Mouse (Mus musculus) liver, embryonic 13.5 days (tissue): ENCODE measurements around the gene Loxl1. TPM values are rescaled to one million over a fixed set of nuclear protein-coding genes. Genes with fewer than 3 reads are reported as not detected.

ENCODE experiments used
- ATAC-seq: fragments of 200-750 bp; cut with Nextera tagmentation; 2 replicates; pipeline ENCODE4 v1.8.0; 2017; ENCODE audit warnings: low read depth, mild to moderate bottlenecking, moderate number of reproducible peaks, moderate library complexity
- DNase-seq: peaks from one replicate; pipeline ENCODE4 v3.0.0; 2022
- H3K27ac ChIP-seq: fragments of 300-500 bp; sonication (generic); 2 replicates; pipeline ENCODE4 v1.5.1; 2015; ENCODE audit warnings: moderate library complexity, mild to moderate bottlenecking, inconsistent platforms
- H3K27me3 ChIP-seq: fragments of 300-500 bp; sonication (generic); 2 replicates; pipeline ENCODE4 v1.6.1; 2015; ENCODE audit warnings: mild to moderate bottlenecking, inconsistent platforms
- H3K36me3 ChIP-seq: fragments of 300-500 bp; sonication (generic); 2 replicates; pipeline ENCODE4 v1.6.1; 2015; ENCODE audit warnings: mild to moderate bottlenecking, inconsistent platforms
- H3K4me1 ChIP-seq: fragments of 300-500 bp; sonication (generic); replicated peaks from 2 replicates; pipeline ENCODE4 v1.6.1; 2015; ENCODE audit warnings: inconsistent platforms
- H3K4me2 ChIP-seq: fragments of 300-500 bp; sonication (generic); 2 replicates; pipeline ENCODE4 v1.6.1; 2015; ENCODE audit warnings: inconsistent platforms, mild to moderate bottlenecking, moderate library complexity
- H3K4me3 ChIP-seq: fragments of 300-500 bp; sonication (generic); replicated peaks from 2 replicates; pipeline ENCODE4 v1.5.1; 2015; ENCODE audit warnings: mild to moderate bottlenecking, inconsistent platforms
- H3K9ac ChIP-seq: fragments of 300-500 bp; sonication (generic); 2 replicates; pipeline ENCODE4 v1.6.1; 2015; ENCODE audit warnings: mild to moderate bottlenecking, inconsistent platforms
- H3K9me3 ChIP-seq: fragments of 300-500 bp; sonication (generic); replicated peaks from 2 replicates; pipeline ENCODE4 v1.6.1; 2016; ENCODE audit warnings: inconsistent platforms
- WGBS: fragments of 180-500 bp; shearing (Covaris S2); methylation state at CpG from one replicate; pipeline ENCODE4 v1.1.7; 2015; ENCODE audit not compliant: insufficient replicate concordance; 5-methylcytosine and 5-hydroxymethylcytosine counted together
- polyA plus RNA-seq: library from polyadenylated mRNA; unstranded; fragments of >200 nt; fragmentation: Nextera tagmentation; extraction: Ambion mirVana; gene quantifications from 2 replicates; pipeline ENCODE4 v1.2.1, GENCODE M21; 2015

Gene Loxl1
- polyA plus RNA-seq, 1 experiment from 2014 or later = 2.5 TPM

DNA sequence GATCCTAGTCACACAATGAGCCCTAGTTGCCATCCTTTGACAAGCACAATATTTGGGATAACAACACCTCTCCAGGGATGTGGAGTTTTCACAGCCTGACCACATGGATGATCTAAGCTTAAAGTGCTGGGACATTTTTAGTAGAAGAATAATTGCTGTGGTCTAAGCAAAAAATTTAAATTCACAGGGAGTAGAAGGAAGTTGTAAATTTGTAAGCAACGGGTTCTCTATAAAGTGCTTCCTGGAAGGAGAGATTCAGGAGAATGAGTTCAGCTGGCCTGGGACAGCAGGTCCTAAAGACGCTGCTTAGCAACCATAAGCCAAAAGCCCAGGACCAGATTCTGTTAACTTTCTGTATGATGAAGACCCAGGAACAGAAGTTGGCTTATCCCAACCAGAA, 23.1 kb downstream of the Loxl1 start:
- no peak overlapping the region for H3K27ac ChIP-seq
- H3K4me1 ChIP-seq = no peaks in the 10 kb centered on the region
- H3K27me3 ChIP-seq = 0 out of 2 replicates have a peak, but pooled peaks cover 3% of the 10 kb centered on the region
- no peak overlapping the region for H3K4me2 ChIP-seq
- 44% methylated on average over 2 of the region's 2 CpGs for WGBS
- no peaks in the 10 kb centered on the region for H3K9me3 ChIP-seq
- ATAC-seq (no peak), DNase-seq (no peak)
- no peak overlapping the region for H3K4me3 ChIP-seq
- no peaks in the 10 kb centered on the region for H3K36me3 ChIP-seq
- no peak overlapping the region for H3K9ac ChIP-seq

DNA sequence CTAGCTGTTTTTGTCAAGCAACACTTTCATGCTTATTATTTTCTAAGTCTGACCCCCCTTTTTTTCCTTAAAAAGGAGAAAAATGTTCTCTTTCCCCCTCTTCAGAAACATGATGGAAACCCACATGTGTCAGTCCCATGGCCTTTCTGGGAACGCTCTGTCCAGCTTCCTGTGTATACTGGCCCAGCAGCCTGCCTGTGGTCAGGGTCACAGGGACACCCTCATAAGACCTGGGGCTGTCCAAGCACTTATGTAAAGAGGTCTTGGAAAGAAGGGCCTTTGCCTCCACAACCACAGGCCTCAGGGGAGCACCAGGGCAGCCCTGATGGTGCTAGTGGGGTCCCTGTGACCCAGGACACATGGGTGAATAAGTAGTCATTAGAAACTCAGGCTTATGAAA, 23.9 kb downstream of the Loxl1 start:
- no peaks in the 10 kb centered on the region for H3K4me1 ChIP-seq
- H3K36me3 ChIP-seq = no peaks in the 10 kb centered on the region
- no peak for DNase-seq
- 55% methylated on average over 1 of the region's 1 CpGs for WGBS
- ATAC-seq = no peak
- H3K9me3 ChIP-seq = no peaks in the 10 kb centered on the region
- H3K27ac ChIP-seq = no peak overlapping the region
- no peak overlapping the region for H3K4me2 ChIP-seq
- H3K9ac ChIP-seq = no peak overlapping the region
- no peak overlapping the region for H3K4me3 ChIP-seq
- H3K27me3 ChIP-seq = 0 out of 2 replicates have a peak, but pooled peaks cover 3% of the 10 kb centered on the region

GRCm38 (mm10) chr9:58283431-58283830, 29.6 kb downstream of the Loxl1 start:
- ATAC-seq (no peak), DNase-seq (no peak)
- Histone ChIP-seq H3K9ac (no peak overlapping the region), H3K4me3 (no peak overlapping the region), H3K27ac (no peak overlapping the region), H3K4me1 (peaks cover 23% of the 10 kb centered on the region), H3K36me3 (no peaks in the 10 kb centered on the region), H3K27me3 (0 out of 2 replicates have a peak, but pooled peaks cover 3% of the 10 kb centered on the region), H3K4me2 (no peak overlapping the region), H3K9me3 (no peaks in the 10 kb centered on the region)
- 69% methylated on average over 7 of the region's 7 CpGs for WGBS

- H3K27me3 ChIP-seq = 0 out of 2 replicates have a peak, but pooled peaks cover 2% of the 10 kb centered on the region
- DNase-seq (peak; percentile 35), ATAC-seq (no peak)
- 33% methylated on average over 3 of the region's 3 CpGs for WGBS
- H3K4me2 ChIP-seq = no peak overlapping the region
- H3K36me3 ChIP-seq = no peaks in the 10 kb centered on the region
- no peak overlapping the region for H3K27ac ChIP-seq
- H3K4me1 ChIP-seq = peaks cover 23% of the 10 kb centered on the region
- no peaks in the 10 kb centered on the region for H3K9me3 ChIP-seq
- no peak overlapping the region for H3K9ac ChIP-seq
- H3K4me3 ChIP-seq = no peak overlapping the region
Measured at GRCm38 (mm10) chr9:58281597-58281996, 31.4 kb downstream of the Loxl1 start.

DNA sequence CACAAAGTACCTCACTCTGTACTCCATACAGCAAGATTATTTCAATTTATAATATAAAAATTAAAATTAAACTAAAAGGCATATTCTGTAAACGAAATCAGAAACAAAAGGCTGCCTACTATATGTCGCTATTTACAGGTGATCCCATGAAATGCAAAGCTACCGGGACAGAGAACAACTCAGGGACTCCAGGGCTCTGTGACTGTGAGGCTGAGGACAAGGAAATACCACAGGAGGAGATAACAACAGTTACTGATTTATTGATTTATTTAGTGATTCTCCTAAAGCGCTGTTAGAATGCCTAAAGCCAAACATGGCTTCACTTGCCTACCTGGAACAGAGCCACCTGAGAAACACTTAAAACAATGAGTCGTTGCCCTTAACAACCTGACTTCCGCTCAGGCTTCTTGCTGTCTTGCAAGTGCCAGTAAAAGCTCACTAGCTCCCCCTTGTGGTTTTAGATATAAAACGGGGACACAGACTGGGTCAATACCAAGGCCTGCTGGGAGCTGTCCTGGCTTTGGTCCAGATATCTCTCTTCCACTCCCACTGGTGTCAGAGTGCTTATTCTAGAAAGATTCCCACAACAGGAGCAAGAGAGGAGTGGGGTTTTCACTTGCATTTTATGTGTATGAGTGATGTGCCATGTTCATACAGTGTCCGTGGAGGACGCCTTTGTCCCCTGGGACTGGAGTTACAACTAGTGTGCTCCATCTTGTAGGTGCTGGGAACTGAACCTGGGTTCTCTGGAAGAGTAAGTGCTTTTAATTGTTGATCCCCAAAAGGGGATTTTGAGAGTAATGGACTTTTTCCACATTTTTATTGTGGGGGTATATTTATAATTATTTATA, 32.5 kb downstream of the Loxl1 start:
- H3K4me3 ChIP-seq = no peak overlapping the region
- 31% methylated on average over 9 of the region's 9 CpGs for WGBS
- H3K9ac ChIP-seq = no peak overlapping the region
- H3K27ac ChIP-seq = no peak overlapping the region
- H3K9me3 ChIP-seq = no peaks in the 10 kb centered on the region
- peak; percentile 65 for DNase-seq
- H3K4me1 ChIP-seq = peaks cover 28% of the 10 kb centered on the region
- no peaks in the 10 kb centered on the region for H3K36me3 ChIP-seq
- H3K4me2 ChIP-seq = no peak overlapping the region
- ATAC-seq = 0 out of 2 replicates have a peak, but pooled peaks have one; percentile 51
- H3K27me3 ChIP-seq = no peaks in the 10 kb centered on the region

- no peak overlapping the region for H3K4me2 ChIP-seq
- H3K9ac ChIP-seq = no peak overlapping the region
- DNase-seq = no peak
- no peaks in the 10 kb centered on the region for H3K9me3 ChIP-seq
- no peak overlapping the region for H3K27ac ChIP-seq
- peak; percentile 55; the same call in 1 of the 2 replicates for ATAC-seq
- no peak overlapping the region for H3K4me3 ChIP-seq
- no peaks in the 10 kb centered on the region for H3K27me3 ChIP-seq
- H3K4me1 ChIP-seq = peaks cover 35% of the 10 kb centered on the region
- H3K36me3 ChIP-seq = no peaks in the 10 kb centered on the region
- 61% methylated on average over 5 of the region's 5 CpGs for WGBS
Measured at GRCm38 (mm10) chr9:58279780-58280179, 33.2 kb downstream of the Loxl1 start.

GRCm38 (mm10) chr9:58278821-58279723, 33.9 kb downstream of the Loxl1 start:
- no peak overlapping the region for H3K4me2 ChIP-seq
- 66% methylated on average over 4 of the region's 4 CpGs for WGBS
- H3K9ac ChIP-seq = no peak overlapping the region
- H3K4me3 ChIP-seq = no peak overlapping the region
- peaks cover 42% of the 10 kb centered on the region for H3K4me1 ChIP-seq
- no peak for ATAC-seq
- H3K9me3 ChIP-seq = no peaks in the 10 kb centered on the region
- no peak overlapping the region for H3K27ac ChIP-seq
- H3K36me3 ChIP-seq = no peaks in the 10 kb centered on the region
- no peak for DNase-seq
- H3K27me3 ChIP-seq = no peaks in the 10 kb centered on the region

GRCm38 (mm10) chr9:58278313-58278712, 34.7 kb downstream of the Loxl1 start:
- Histone ChIP-seq H3K4me2 (no peak overlapping the region), H3K27ac (no peak overlapping the region), H3K4me1 (peaks cover 41% of the 10 kb centered on the region), H3K4me3 (no peak overlapping the region), H3K9me3 (no peaks in the 10 kb centered on the region), H3K27me3 (no peaks in the 10 kb centered on the region), H3K36me3 (no peaks in the 10 kb centered on the region), H3K9ac (no peak overlapping the region)
- ATAC-seq (no peak), DNase-seq (no peak)
- WGBS = 76% methylated on average over 4 of the region's 4 CpGs

- 60% methylated on average over 5 of the region's 5 CpGs for WGBS
- DNase-seq = no peak
- no peaks in the 10 kb centered on the region for H3K27me3 ChIP-seq
Measured at GRCm38 (mm10) chr9:58276346-58276745, 36.6 kb downstream of the Loxl1 start.

DNA sequence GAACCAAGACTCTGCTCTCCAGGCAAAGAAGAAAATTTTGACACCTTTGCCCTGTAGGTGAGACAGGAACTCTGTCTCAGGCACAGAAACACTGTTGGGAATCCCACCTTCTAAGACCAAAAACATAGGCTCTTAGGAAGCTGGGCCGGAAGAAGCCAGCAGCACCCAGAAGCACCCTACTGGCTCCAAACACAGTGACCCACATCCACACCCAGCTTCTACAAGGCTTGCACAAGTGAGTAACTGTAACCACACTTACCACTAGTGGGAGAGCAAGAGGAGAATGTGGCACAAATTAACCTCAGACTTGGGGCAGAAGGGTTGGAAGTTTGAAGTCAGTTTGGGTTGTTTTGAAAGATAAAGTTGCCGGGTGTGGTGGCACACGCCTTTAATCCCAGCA, 37.2 kb downstream of the Loxl1 start:
- WGBS = 19% methylated on average over 3 of the region's 3 CpGs
- DNase-seq = no peak
- Histone ChIP-seq H3K36me3 (no peaks in the 10 kb centered on the region), H3K9me3 (no peaks in the 10 kb centered on the region), H3K4me2 (peak overlapping the region; percentile 30), H3K27ac (peak overlapping the region; percentile 48), H3K4me3 (no peak overlapping the region), H3K4me1 (peaks cover 32% of the 10 kb centered on the region), H3K27me3 (no peaks in the 10 kb centered on the region), H3K9ac (no peak overlapping the region)
- no peak for ATAC-seq

More at GRCm38 (mm10) chr9:58276346-58276745, 36.6 kb downstream of the Loxl1 start:
- Histone ChIP-seq H3K27ac (no peak overlapping the region), H3K4me3 (no peak overlapping the region), H3K4me1 (peaks cover 32% of the 10 kb centered on the region), H3K9me3 (no peaks in the 10 kb centered on the region), H3K4me2 (no peak overlapping the region), H3K9ac (no peak overlapping the region), H3K36me3 (no peaks in the 10 kb centered on the region)
- no peak for ATAC-seq

DNA sequence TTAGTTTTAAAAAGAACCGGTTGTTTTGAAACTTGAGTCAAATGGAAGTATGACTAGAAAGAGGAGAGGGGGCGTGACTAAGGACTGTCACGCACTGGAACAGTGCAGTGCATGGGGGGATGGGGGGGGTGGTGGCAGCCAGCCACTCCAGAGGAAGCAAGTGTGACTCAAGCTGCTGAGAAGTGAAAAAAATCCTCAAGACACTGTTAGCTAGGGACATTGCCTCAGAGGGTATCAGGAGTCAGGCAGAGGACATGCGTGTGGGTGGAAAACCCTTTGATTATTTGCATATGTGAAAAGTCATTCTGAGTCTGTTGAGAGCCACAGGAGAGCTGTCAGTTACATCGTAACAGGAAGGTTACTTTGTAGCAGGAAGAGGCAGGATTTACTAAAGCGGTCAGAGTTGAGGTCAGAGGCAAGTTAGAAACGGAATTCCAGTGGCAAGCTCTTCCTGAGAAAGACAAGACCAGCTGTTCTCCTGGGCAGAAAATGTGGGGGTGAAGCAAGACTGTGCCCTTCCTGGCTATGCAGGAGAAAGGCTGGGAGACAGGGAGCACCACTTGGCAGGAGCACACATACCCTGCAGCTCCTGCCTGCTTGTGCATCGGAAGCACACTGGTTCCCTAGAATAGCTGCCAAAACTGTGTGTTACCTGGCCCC, 37.7 kb downstream of the Loxl1 start:
- H3K4me2 ChIP-seq = peak overlapping the region; percentile 30
- DNase-seq = no peak

More for the DNA sequence above, 37.7 kb downstream of the Loxl1 start:
- Histone ChIP-seq H3K27me3 (no peaks in the 10 kb centered on the region), H3K9me3 (no peaks in the 10 kb centered on the region), H3K4me1 (peaks cover 30% of the 10 kb centered on the region), H3K4me3 (no peak overlapping the region), H3K9ac (no peak overlapping the region), H3K27ac (peak overlapping the region; percentile 53), H3K36me3 (no peaks in the 10 kb centered on the region)
- WGBS = 10% methylated on average over 8 of the region's 8 CpGs
- peak; percentile 61 for ATAC-seq
